Mouse (Mus musculus) inflammation-experienced regulatory T-cells, adult 6 months (primary cell): ENCODE data around the gene Wnk2. TPM values are rescaled to one million over a fixed set of nuclear protein-coding genes. Genes with fewer than 3 reads are reported as not detected.

Experiments
- ATAC-seq: one replicate; pipeline ENCODE4 v1.8.0; 2017
- polyA plus RNA-seq, 3 experiments: library from polyadenylated mRNA; unstranded; fragments of 100-300 nt; shearing (Covaris generic); gene quantifications; one replicate each; pipeline ENCODE4 v1.2.1; 2017

Wnk2 gene
- not detected for polyA plus RNA-seq

- ATAC-seq, result peak; percentile 65
These were observed at the start of gene Wnk2 for GRCm38 (mm10) chr13:49147858-49148226. Gene Wnk2 (minus strand): TSS chr13:49148014.

DNA sequence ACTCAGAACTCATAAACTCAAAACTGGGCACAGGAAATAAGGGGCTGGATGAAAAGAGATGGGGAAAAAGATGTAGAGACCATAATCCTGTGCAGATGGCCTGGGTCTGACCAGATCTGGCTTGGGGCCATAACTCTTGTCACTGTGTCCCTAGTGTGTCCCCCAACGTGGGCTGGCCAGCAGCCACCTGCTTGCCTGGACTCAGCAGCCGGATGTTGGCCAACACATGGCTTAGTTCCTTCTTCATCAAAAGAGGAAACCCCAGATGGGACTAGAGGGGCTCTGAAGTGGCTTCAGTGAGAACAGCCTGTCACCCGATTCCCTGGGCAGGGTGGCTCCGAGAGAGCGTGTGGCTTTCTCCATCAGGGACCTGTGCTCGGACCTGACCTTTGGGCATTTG lies 49.0 kb upstream of the Wnk2 start:
- no peak for ATAC-seq

DNA sequence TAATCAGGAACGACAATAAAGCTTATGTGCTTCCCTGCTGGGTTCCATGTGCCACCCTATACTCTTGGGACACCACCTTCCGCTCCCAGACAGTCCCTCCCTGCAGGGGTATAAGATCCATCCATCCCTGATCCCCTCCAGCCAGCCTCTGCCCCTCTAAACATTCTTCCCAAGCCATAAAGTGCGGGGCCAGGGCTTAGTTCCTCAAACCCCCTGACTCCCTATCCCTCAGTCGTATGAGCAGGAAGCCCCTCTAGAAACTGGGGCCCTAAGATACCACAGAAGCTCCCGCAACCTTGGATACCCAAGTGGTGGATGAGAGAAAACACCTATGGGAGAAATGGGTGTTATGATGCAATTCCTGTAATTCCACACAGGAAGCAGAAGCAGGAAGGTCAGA lies 48.4 kb upstream of the Wnk2 start:
- no peak for ATAC-seq

- ATAC-seq, result no peak
These were observed 47.8 kb upstream of the Wnk2 start for GRCm38 (mm10) chr13:49195651-49196050.

GRCm38 (mm10) chr13:49194811-49195210 lies 47.0 kb upstream of the Wnk2 start:
- no peak for ATAC-seq

GRCm38 (mm10) chr13:49193650-49194049 lies 45.8 kb upstream of the Wnk2 start:
- no peak for ATAC-seq

DNA sequence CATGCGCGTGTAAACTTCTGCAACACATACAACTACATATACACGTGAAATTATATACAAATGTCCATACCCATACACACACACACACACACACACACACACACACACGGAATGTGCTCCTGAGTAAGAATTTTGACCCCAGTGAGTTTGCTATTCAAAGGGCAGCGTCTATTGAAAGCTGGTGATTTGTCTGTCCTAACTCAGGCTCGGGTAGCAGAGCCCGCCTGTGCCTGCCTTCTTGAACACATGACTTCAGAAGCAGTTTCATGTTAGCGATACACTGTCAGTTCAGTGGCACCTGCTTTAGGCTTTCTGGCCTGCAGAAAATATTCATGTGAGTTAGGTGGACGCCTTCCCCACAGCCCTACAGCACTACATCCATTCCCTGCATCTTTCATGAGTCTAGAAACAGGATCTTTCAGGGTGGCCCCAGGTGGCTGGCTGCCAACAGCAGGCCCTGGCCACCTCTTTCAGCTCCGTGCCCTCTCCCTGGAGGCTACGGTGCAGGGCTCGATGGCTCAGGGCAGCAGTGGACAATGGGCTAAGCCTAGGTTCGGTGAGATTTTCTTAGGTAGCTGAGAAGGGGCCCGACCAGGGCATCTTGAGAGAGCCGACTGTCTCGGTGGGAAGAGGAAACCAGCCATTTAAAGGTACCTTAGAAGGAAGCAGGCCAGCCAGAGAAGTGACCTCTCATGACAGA lies 44.5 kb upstream of the Wnk2 start:
- ATAC-seq, result no peak

DNA sequence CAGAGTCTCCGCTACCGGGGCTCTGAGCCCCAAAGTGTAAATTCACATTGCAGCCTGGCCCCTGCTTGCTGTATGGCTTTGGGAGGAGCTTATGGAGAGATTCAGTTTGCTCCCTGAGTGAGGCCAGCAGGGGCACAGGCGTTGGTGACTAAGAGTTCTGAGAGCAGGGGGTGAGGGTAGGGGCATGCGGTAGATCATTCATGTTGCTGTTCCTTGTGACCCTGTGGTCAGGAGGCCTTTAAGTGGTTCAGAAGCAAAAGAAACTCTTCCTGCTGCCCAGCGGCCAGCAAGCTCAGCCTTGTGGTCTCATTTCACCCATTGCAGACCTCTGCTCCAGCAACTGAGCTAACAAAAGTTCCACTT lies 43.8 kb upstream of the Wnk2 start:
- no peak for ATAC-seq

- ATAC-seq, result no peak
These were observed 43.3 kb upstream of the Wnk2 start for GRCm38 (mm10) chr13:49190876-49191672.

GRCm38 (mm10) chr13:49189970-49190870 lies 42.4 kb upstream of the Wnk2 start:
- no peak for ATAC-seq

DNA sequence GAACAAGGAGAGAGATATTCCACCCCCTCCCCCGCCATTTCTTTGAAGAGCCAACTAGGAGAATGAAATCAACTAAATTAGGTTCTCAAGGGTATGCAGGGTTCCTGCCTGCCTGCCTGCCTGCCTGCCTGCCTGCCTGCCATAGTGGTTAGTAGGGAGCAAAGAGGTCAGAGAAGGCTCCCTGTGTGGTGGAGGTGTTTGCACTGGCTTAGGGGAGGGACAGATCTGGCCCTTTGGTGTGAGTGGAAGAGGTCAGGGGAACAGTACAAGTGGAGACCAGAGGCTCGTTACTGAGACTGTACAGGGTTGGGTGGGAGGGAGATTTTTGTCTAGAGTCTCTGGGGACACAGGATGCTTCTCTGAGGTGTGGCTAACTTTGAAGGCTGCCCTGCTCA lies 41.1 kb upstream of the Wnk2 start:
- no peak for ATAC-seq

GRCm38 (mm10) chr13:49188219-49188965 lies 40.6 kb upstream of the Wnk2 start:
- ATAC-seq, result no peak

GRCm38 (mm10) chr13:49187288-49188218 lies 39.7 kb upstream of the Wnk2 start, which contains the start of gene Ninj1:
Gene Ninj1 (plus strand): TSS chr13:49187485.
- ATAC-seq, result peak; percentile 91

- peak; percentile 7 for ATAC-seq
These were observed 39.0 kb upstream of the Wnk2 start for GRCm38 (mm10) chr13:49186798-49187287.

GRCm38 (mm10) chr13:49183646-49184045 lies 35.8 kb upstream of the Wnk2 start:
- ATAC-seq, result no peak

GRCm38 (mm10) chr13:49183161-49183560 lies 35.3 kb upstream of the Wnk2 start:
- no peak for ATAC-seq

DNA sequence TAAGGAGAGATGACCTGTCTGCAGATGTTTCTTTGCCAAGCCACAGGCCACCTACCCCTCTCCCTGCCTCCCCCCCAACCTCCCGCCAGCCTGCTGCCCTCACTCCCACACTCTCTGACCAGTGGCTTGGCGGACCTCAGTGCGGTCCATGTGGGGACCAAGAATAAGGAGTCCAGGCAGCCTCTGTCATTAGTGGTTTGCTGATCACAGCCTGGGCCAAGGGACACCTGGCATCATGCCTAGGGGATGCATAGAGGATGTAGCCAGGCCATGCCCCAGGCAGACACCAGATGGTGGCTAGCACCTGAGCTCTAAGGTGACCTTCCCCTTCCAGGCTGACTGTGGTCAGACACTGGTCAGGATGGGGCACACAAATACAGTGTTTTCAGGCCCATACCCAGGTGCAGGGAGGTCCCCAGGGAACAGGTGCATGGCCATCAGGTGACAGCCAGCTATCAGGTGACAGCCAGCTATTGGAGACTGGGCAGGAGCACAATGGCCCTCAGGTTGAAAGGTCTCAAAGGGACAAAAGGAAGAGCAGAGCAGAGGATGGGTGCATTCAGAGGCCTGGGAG lies 33.7 kb upstream of the Wnk2 start:
- ATAC-seq, result no peak

DNA sequence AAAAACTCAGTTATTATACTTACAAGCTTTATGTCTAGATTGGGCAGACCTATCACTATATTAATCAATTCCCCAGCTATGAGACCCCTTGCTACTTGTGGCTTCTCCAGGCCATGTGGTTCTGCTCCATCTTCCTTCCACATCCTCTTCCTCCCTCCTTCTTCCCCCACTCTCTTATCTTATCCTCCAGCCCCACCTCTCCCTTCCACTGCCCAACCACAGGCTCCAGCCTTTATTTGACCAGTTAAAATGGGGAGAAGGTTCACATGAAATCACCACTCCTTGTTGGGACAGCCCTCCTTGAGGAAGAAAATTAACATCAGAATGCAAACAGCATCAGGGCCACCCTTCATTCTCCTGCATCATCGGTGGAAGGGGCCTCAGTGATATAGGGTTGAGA lies 32.9 kb upstream of the Wnk2 start:
- no peak for ATAC-seq

- no peak for ATAC-seq
These were observed 32.5 kb upstream of the Wnk2 start for GRCm38 (mm10) chr13:49180274-49180673.

DNA sequence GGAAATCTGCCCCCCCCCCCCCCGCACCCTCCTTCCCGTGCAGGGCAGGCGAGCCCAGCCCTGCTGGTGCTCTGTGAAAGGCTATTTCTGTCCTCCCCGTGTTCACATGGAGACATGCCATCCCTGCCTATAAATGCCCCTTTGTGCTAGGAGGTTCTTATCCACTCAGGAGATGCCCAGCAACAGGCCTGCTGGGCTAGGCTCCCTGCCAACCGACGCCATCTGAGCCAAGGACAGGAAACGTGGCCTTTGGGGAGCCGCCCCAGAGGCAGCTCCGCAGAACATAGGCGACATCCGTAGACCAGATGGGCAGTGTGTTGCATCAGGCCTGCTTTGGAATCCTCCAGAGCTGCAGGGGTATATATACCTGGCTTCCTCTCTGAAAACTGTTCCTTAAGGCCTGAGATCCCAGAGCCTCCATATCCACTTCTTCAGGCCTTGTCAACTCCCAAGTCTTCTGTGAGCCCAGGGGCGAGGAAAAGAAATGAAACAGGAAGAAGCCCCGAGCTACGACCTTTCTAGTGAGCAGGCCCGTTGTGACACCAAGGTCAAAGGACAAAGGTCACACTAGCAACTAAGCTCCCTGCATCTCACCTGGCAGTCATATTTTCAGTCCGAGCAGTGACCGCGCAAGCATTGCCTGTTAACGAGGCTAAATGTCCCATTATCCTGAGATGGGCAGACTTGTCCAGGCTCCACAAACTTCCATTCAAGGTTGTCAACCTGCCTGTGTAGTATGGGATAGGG lies 31.2 kb upstream of the Wnk2 start:
- ATAC-seq, result no peak
